Mouse (Mus musculus) cerebellum, postnatal 25 days (tissue): ENCODE data around the gene Samd8.

Experiments used
- DNase-seq, 2 experiments: peaks; one replicate each; pipeline ENCODE4 v3.0.0; 2021; ENCODE audit warnings: mixed read lengths in 2 of 2

The Samd8 gene

GRCm38 (mm10) chr14:21831830-21832403 is 81.6 kb downstream of the Samd8 start:
- no peak for DNase-seq

- peak in 1 of 2 experiments; percentile 49 for DNase-seq
These were observed 88.1 kb downstream of the Samd8 start for GRCm38 (mm10) chr14:21838336-21839017.

DNA sequence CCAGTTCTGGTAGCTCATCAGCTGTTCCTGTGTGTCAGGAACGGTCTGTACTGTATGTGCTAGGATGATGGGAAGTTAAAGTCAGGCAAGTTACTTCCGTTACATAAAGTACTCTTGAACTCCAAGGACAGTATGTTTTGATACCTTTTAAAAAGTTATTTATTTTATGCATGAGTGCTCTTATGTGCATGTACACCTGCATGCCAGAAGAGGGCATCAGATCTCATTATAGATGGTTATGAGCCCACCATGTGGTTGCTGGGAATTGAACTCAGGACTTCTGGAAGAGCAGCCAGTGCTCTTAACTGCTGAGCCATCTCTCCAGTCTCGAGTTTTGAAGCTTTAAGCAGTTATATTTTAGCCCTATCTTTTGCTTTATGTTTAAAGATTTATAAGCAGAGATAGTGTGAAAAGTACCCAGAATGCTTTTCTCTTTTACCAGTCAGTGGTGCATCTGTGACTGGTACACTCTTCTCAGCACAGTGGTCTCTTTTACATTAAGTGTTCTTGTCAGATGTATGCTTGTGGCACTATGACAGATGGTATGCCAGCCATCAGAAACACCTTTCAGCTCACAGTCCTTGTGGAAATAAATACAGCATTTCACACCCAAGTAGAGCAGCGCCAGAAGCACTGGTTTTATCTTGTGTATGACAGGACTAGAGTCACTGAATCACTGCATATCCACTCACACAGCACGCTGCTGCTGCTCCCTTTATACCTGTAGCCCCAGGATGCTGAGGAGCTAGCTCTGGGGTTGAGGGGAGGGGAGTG is 91.7 kb downstream of the Samd8 start:
- DNase-seq = no peak

DNA sequence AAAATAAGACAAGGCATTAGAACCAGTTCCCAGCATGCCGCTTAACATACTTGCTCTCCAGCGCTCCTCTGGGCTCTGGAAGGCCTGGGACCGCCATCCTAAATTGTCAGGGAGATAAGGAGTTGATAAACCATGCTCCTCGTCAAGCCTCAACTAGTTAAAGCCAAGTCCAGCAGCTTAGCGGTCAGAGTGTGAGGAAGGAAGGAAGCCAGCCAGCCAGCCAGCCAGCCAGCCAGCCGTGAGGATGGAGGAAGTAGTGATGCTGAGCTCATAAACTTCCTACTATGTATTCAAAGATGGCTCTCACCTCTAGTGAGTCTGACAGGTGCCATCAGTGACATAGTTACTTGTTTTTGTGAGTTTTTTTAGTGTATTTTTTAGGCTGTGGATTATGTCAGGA is 92.9 kb downstream of the Samd8 start:
- DNase-seq = no peak

DNA sequence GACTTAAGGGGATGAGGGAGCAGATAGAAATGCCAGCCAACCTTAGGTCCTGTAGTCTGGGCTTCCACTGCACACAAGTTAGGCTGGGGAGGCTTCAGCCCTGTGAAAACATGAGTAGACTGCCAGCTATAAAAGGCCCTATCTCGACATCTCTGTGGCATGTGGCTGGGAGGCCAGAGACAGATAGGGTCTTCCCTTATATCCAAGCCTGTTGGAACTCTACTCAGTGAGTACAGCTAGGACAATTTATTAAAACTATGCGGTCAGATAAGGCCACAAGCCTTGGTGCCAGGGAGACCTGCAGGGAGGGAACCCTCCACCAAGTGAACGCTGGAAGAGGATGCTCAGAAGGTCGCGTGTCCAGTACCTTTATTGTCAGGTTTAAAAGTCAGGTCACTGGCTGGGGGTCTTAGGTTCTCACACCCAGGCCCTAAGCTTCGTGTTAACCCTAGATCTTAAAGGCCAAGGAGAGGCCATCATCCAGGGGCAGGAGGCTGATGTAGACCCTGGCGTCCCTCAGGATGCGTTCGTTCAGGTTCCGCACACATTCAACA is 96.6 kb downstream of the Samd8 start:
- DNase-seq = no peak

- peak; percentile 64 to 81 for DNase-seq
These were observed 97.2 kb downstream of the Samd8 start for GRCm38 (mm10) chr14:21847381-21848165.
